Mouse (Mus musculus) testis, adult 2 months (tissue): ENCODE results near the gene Zbtb38.

Experiments
- CTCF ChIP-seq: fragments of 200-500 bp; IDR thresholded peaks from 2 replicates; pipeline ENCODE4 v1.5.1; 2012; ENCODE audit warnings: low read depth, mild to moderate bottlenecking, inconsistent platforms, low read length, moderate library complexity; ENCODE audit not compliant: control insufficient read depth, insufficient read depth, insufficient replicate concordance
- POLR2A ChIP-seq: fragments of 200-500 bp; IDR thresholded peaks from 2 replicates; pipeline ENCODE4 v1.6.1; 2012; ENCODE audit warnings: low read depth, mild to moderate bottlenecking, inconsistent platforms, low read length, moderate library complexity; ENCODE audit not compliant: control insufficient read depth

DNA sequence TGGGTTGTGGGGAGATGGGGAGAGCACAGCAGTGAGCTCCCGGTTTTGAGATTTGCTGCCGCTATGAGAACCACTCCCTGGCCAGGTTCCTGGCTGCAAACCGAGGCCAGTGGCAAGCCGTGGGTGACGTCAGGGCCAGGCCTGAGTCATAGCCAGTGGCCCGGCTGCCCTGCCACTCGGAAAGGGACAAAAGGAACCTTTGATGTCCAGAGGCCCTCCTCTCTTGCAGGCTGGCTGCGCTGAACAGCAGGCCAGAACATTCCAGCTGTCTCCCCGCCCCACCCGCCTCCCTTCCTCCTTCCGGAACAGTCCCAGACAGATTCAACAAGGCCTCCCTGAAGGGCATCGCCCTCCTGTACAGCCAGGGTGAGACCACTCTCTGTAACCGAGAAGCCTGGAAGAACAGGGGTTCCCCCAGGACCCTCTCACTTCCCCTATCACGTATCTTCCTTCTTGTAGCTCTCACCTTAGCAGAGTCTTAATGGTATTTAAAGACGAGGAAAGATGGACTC, at the start of gene Zbtb38:
- no peak for TF ChIP-seq CTCF
- no peak for TF ChIP-seq POLR2A
